Mouse (Mus musculus) thymus, adult 2 months (tissue): ENCODE results near the gene Milr1.

ENCODE experiments used
- CTCF ChIP-seq: fragments of 200-500 bp; IDR thresholded peaks from 2 replicates; pipeline ENCODE4 v1.5.1; 2012; ENCODE audit warnings: mild to moderate bottlenecking, control low read depth, low read length, moderate library complexity, borderline replicate concordance; ENCODE audit not compliant: control insufficient read depth, poor library complexity, insufficient read depth; ENCODE audit errors: extremely low read depth
- POLR2A ChIP-seq: fragments of 200-500 bp; IDR thresholded peaks from 2 replicates; pipeline ENCODE4 v1.6.1; 2012; ENCODE audit warnings: mild to moderate bottlenecking, low read length, control low read depth, moderate library complexity; ENCODE audit not compliant: control insufficient read depth, poor library complexity, insufficient read depth; ENCODE audit errors: extremely low read depth

- TF ChIP-seq CTCF (no peak), POLR2A (no peak)
Observed at GRCm38 (mm10) chr11:106707085-106707484, 43.9 kb upstream of the Milr1 start.
